Mouse (Mus musculus) splenic B cell, adult 2 months (primary cell): Measurements from ENCODE around the gene Tomm6.

Experiments used
- DNase-seq: peaks from one replicate; pipeline ENCODE4 v3.0.0-alpha.2; 2011; ENCODE audit warnings: low read depth, low spot score
- H3K27me3 ChIP-seq: 2 replicates; pipeline ENCODE4 v1.6.1; 2012; ENCODE audit warnings: mild to moderate bottlenecking, low read length, moderate library complexity, mixed read lengths; ENCODE audit not compliant: control insufficient read depth, poor library complexity, insufficient read depth, severe bottlenecking
- H3K36me3 ChIP-seq: 2 replicates; pipeline ENCODE4 v1.6.1; 2012; ENCODE audit warnings: mild to moderate bottlenecking, low read length, moderate library complexity, mixed read lengths; ENCODE audit not compliant: control insufficient read depth, poor library complexity, insufficient read depth, severe bottlenecking

The Tomm6 gene

DNA sequence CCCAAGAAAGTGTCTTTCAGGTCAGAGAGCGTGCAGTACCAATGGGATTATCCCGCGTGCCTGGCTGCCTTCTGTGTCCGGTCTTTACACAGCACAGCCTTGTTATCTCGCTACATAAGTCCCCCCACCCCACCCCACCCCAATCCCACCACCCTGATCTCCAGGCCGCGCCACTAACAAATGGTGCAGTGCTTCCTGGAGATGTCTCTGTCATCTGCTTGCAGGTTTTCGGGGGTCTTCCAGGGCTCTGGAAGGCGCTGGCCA, at the start of gene Tomm6:
TSS of gene Tomm6 (minus strand) at position 43 of the 264 bp plus-strand sequence.
- Histone ChIP-seq H3K36me3 (no peaks in the 10 kb centered on the region), H3K27me3 (no peaks in the 10 kb centered on the region)
- no peak for DNase-seq

DNA sequence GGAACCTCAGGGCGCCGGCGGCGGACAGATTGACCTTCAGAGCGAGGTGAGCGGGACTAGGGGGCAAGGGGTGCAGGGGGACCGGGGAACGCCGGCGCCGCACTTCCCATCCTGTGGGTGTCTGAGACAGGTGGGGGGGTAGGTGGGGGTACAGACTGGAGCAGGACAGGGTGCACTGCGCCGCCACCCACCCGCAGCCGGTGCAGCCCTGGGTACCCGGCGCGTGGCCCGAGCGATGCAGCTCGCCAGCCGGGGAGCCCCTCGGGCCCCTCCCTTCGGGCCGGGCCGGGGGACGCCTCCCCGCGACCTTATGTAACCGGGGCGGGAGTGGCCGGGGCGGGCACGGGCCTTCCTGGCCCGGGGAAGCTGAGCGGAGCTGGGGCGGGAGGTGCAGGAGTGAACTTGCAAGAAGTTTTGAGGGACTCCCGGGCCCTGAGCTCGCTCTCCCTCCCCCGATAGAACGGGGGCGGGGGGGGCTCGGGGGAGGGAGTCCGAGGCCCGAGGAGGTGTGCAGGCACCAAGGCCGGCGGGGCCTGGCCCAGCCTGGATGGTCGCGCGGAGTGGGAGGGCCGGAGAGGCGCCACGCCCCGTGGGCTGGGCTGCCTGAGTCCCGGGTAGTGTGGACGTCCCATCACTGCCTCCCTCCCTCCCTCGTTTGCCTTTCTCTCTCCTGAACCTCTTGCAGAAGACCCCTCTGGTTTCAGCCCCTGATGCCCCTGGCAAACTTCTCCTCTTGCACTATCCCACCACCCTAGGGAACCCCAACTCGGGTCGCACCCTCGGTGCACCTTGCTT, 49.3 kb upstream of the Tomm6 start:
- Histone ChIP-seq H3K27me3 (no peaks in the 10 kb centered on the region), H3K36me3 (no peaks in the 10 kb centered on the region; the same call in 1 of the 2 replicates)
- peak; percentile 93 for DNase-seq

DNA sequence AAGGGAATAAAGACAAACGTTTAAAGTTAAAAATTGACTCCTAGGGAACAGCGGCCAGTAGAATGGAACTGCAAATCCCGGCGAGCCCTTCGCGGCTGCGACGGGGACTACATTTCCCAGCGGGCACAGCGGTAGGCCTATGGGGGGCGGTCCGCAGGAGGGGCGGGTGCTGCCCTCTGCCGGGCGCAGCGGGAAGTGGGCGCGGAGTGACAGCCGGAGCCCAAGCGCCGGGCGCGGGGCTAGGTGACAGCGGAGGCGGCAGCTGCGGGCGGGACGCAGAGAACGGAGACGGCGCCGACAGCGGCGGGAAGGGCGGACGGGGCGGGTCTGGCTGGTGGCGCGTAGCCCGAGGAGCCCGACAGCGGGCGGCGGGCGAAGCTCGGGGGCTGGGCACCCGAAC, 48.7 kb upstream of the Tomm6 start, which contains the start of gene Tfeb:
TSS of gene Tfeb (plus strand) at position 175 of the 400 bp plus-strand sequence.
- no peaks in the 10 kb centered on the region; the same call in 1 of the 2 replicates for H3K36me3 ChIP-seq

DNA sequence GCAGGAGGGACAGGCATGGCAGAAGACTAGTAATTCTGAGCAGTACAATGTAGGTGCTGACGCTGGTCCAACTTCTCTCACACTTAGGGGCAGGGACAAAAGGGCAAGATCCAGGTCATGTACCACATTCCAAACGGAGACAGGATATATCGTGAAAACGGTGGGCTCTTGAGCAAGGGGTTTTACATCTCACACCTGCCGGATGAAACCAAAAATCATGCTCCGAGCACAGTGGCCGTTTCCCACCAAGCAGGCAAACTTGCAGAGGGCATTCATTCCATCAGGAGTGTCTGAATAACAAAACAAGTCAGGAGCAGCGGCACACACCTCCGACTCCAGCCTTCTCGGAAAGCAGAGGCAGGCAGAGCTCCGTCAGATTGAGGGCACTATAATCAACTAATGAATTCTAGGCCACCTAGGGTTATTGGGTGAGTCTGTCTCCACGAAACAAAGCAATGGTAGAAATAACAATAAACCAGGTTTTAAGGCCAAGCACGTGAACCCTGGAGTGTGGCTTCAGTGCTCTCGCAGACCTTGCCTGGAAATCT, 47.4 kb upstream of the Tomm6 start:
- DNase-seq = no peak
- Histone ChIP-seq H3K27me3 (no peaks in the 10 kb centered on the region), H3K36me3 (no peaks in the 10 kb centered on the region; the same call in 1 of the 2 replicates)

More for the DNA sequence above, 48.7 kb upstream of the Tomm6 start, which contains the start of gene Tfeb:
- no peaks in the 10 kb centered on the region for H3K27me3 ChIP-seq
- peak; percentile 96 for DNase-seq

DNA sequence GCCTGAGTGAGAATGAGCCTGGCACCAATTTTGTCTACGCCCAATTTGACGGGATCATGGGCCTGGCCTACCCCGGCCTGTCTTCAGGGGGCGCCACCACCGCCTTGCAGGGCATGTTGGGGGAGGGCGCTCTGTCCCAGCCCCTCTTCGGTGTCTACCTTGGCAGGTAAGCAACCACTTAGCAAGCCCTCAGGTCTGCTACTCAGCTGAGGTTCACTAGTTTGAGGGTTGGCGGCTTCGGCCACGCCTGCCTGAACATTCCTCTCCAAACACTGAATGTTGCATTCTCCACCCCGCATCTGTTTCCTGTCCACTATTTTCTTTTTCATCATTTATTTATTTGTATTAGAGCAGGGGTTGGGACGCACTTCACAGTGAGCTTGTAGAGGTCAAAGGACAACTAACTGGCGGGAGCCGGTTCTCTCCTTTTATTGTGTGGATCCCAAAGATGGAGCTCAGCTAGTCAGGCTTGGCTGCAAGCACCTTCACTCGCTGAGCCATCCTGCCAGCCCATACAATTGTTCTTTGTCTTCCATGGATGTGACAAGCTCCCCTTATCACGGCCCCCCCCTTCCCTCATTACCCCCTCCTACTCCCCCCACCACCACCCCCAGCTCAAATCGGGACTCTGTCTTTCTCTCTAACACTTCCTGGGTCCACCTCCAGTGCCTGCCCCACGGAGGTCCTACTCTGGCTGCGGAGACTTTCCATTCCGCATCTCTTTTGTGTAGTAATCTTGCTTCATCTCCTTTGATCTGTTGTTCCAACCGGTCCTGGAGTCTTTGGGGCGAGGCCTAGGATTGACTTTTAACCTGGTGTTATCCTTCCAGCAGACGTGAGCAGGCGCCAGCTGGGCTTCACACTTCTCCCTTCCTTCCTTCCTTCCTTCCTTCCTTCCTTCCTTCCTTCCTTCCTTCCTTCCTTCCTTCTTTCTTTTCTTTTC, 42.7 kb upstream of the Tomm6 start:
- Histone ChIP-seq H3K36me3 (no peaks in the 10 kb centered on the region), H3K27me3 (no peaks in the 10 kb centered on the region)
- DNase-seq = no peak

DNA sequence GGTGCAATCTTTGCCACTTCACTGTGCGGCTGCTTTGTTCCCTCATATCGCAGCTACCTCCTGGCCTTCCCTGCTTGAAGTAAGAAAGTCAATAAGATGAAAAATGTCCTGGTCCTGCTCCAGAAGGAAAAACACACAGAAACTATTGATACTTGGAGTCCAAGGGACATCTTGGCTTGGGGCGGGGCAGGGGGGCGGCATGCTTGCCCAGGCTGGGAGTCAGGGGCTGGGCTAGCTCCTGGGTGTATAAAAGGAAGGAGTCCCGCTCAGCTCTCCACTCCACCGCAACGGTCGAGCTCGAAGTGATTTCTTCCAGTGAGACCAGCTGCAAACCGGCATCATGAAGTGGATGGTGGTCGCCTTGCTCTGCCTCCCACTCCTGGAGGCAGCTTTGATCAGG, 38.4 kb upstream of the Tomm6 start, which contains the start of gene Pgc:
TSS of gene Pgc (plus strand) at position 277 of the 400 bp plus-strand sequence.
- Histone ChIP-seq H3K36me3 (no peaks in the 10 kb centered on the region), H3K27me3 (no peaks in the 10 kb centered on the region)
- no peak for DNase-seq

DNA sequence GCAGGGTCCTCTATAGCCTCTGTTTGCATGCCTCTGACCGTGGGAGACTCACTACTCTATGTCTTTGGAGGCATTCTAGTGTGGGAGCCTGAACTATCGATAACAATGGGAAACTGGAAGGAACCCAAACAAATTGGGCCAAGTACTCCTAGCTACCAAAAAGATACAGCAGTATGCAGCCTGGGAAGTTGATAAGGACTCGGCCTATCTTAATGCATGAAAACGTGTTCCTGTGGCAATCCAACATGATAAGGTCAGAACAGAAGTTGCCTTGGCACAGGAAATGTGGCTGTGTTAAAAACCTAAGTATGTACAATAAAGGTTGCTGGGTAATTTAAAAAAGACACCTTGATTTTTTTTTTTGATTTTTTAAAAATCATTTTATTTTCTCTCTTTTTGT, 33.0 kb upstream of the Tomm6 start:
- no peaks in the 10 kb centered on the region for H3K36me3 ChIP-seq
- H3K27me3 ChIP-seq = no peaks in the 10 kb centered on the region
- DNase-seq = no peak

DNA sequence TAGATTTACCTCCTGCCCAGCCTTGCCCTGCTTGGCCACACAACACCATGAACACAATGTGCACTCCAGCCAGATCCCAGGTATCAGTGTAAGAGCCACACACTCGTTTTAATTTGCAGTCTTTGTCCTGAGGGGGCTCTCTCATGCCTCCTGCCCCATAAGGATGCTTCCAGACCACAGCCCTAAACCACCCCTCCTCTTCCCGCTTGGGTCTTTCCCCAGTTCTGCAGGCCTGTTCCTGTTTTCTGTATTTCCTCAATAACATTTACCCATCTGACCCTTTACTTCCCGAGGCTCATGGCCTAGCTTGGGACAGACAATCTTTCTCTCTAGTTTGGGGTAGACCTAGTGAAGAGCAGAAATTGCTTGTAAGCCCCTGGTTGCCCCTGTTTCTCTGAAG, 26.9 kb upstream of the Tomm6 start:
- H3K36me3 ChIP-seq = no peaks in the 10 kb centered on the region
- no peaks in the 10 kb centered on the region for H3K27me3 ChIP-seq
- no peak for DNase-seq

DNA sequence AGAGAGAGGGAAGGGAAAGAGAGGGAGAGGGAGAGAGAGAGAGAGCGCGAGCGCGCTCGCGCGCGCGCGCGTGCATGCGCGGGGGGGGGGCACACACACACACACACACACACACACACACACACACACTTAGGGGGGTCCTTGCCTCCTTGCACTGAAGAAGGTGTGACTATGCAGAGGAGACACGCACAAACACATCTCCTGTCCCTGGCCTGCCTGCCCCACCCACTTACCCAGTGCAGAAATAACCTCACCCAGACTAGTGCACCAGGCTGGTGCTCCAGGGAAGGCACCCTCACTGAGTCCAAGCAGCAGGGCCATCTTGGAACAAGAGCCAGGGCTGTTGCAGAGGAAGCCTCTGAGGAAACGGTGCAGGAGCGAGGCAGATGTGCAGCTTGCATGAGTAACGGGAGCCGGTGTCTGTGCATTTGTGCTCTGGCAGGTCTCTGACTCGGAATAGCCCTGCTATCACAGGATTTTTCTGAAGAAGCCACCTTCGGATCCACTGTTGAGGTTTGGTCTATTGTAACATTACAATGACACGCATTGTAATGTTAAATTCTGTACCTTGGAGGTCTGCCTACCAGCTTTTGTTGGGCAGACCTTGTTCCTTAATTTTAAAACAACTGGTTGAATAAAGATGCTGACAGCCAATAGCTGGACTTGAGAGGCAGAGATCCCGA, 24.8 kb upstream of the Tomm6 start:
- no peak for DNase-seq
- Histone ChIP-seq H3K36me3 (no peaks in the 10 kb centered on the region), H3K27me3 (no peaks in the 10 kb centered on the region)

DNA sequence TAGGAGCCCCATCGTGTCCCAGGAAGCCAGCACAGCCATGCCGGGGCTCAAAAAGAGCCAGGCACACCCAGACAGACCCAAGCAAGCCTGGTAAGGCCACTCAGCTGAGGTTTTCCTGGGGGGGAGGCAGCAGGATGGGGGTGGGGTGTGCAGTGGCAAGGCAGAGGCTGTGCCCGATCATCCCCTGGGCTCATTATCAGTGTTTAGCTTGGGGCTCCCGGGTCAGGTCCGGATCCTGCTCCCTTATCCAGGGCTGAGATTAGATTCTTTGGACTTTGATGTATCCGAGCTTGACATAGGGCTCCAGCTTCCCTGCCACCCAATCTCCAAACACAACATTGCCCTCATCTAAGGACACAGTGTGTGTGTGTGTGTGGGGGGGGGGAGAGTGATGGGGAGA, 23.7 kb upstream of the Tomm6 start:
- H3K27me3 ChIP-seq = no peaks in the 10 kb centered on the region
- no peaks in the 10 kb centered on the region for H3K36me3 ChIP-seq
- DNase-seq = no peak

DNA sequence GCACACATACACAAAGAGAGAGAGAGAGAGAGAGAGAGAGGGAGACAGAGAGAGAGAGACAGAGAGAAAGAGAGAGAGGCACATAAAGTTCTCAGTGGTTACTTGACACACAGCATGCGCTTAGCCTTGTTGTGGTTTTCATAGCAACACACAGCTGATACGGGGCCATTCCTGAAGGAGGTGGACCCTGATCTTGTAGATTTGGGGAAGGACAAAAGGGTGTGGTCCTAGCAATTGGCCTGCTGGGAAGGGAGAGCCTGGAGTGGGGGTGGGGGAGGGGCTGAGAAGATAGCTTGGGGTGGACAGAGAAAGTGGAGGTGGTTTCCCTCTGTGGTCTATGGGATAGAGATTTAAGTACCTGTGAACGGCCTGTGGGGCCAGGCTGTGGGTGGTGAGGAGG, 21.9 kb upstream of the Tomm6 start:
- Histone ChIP-seq H3K36me3 (no peaks in the 10 kb centered on the region), H3K27me3 (no peaks in the 10 kb centered on the region)
- DNase-seq = no peak

DNA sequence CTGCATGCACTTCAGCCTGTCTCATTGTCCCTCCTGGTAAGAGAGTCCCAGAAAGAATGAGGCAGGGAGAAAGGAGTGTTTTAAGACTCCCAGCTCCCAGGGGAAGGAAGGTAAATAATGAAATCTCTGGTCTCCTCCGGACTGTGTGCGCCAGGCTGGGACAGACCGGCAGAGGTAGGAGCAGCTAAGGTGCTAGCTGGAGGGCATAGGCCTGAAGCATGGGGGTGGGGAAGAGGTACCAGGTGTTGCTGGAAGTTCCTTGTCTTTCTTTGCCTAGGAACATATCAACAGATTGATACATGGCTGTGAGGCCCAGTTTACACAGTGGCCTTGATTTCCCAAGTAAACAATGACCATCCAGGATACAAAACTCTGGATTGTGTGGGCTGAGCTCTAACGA, 20.8 kb upstream of the Tomm6 start:
- H3K36me3 ChIP-seq = no peaks in the 10 kb centered on the region
- DNase-seq = no peak
- no peaks in the 10 kb centered on the region for H3K27me3 ChIP-seq

DNA sequence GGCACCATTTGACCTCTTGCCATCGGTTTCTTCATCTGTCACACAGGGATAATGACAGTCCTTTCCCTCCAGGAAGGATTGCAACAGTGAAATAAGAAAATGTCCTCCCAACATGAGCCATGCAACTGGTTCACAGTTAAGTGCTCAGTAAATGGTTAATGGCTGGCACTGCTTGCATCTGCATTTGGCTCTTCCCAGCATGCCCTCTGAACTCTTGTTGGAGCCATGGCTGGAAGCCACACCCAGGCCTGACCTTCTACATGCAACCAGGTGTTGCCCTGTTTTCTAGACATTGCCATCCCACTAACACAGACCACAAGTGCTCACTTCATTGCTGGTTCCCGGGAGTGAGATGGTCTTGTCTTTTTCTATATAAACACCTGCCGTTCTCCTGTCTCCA, 19.8 kb upstream of the Tomm6 start:
- DNase-seq = no peak
- Histone ChIP-seq H3K27me3 (no peaks in the 10 kb centered on the region), H3K36me3 (no peaks in the 10 kb centered on the region)

DNA sequence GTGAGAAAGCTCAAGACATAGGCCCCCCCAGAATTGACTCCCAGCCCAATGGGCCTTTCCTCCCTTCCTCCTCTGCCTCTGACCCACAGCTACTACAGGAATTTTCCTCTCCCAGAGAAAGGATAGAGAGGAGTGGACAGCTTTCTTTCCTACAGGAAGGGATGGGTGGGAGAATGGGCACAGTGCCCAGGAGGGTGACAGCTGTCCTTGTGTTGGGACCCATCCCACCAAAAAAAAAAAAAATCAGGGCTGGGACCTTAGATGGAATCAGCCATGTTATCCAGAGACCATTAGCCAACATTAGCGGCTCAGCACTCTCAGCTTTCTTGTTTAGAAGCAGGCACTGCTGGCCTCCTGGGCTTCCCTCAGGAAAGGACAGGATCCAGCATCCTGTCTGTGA, 18.0 kb upstream of the Tomm6 start:
- H3K36me3 ChIP-seq = no peaks in the 10 kb centered on the region
- no peak for DNase-seq
- H3K27me3 ChIP-seq = no peaks in the 10 kb centered on the region
